Mouse (Mus musculus): ENCODE results near the gene Scaf4.

DNA sequence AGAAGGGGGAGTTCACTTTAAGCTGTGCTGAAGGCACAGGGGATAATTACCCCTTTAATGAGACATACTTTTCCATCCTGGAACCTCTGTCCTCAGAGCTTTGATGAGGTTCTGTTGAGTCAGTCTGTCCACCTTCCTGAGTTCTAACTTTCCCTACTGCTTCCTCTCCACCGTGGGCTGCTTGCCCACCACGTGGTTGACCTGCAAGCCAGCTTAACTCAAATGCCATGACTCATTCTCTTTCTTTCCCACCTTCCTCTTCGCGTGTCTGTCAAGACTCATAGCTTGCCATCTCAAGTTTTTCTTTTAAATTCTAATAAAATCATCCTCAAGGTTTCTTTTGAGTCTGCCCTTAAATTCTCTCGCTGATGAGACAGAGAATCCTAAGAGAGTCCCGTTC lies 103.3 kb downstream of the Scaf4 start:
- TF ChIP-seq CTCF (IDR thresholded peaks at IDR 0.05), result no peak
- TF ChIP-seq EP300 (IDR thresholded peaks at IDR 0.05), result no peak

Data from lung, postnatal 0 days (tissue).